Mouse (Mus musculus): ENCODE data around the gene Hhat. TPM values are rescaled to one million over a fixed set of nuclear protein-coding genes. Genes with fewer than 3 reads are reported as not detected.

The Hhat gene
- total RNA-seq, 2 experiments from 2014 or later, result 0.80 to 8.0 TPM

GRCm38 (mm10) chr1:192786194-192786593 is 15.2 kb upstream of the Hhat start:
- ATAC-seq (replicated peaks; ENCODE audit: low FRiP score, low TSS enrichment, poor library complexity, severe bottlenecking), result no peak

DNA sequence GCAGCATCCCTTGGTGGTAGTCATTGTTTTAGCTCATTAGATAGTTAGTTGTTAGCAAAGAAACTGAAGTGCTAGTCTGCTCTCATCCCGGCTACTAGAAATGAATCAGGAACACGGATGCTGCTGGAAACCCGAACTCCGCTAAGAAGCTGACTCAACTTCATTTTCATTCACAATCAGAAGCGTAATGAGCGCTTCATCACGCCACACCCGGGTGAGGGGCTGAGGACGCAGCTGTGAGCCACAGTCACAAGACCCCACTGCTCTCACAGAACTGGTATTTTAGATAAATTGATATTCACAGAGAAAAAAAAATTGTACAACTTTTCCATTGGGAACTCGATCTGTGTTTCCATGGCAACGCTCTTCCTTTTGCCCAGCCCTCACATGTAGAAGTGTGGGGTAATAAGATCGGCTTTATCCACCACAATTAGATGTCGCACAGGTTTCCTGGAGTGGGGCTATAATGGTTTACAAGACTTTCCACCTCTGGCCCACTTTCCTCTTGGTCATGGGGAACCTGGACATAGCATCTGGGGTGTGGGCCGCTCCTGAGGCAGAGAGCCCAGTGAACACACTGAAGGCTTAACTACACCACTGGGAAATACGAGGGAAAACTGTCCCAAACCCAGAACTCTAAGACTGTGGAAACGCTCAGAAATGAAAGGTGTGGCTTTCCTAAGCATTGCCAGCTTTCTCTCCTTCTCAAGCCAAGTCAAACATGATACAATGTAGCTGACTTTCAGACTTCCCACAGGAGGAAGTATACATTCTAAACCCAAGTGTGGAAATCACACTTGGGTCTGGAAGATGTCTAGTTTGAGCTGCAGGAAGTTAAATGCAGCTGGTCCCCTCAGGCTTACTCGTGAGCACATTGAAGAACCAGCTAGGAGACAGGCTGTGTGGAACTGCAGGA is 14.3 kb upstream of the Hhat start:
- ATAC-seq (replicated peaks; ENCODE audit: low FRiP score, low TSS enrichment, poor library complexity, severe bottlenecking), result no peak

DNA sequence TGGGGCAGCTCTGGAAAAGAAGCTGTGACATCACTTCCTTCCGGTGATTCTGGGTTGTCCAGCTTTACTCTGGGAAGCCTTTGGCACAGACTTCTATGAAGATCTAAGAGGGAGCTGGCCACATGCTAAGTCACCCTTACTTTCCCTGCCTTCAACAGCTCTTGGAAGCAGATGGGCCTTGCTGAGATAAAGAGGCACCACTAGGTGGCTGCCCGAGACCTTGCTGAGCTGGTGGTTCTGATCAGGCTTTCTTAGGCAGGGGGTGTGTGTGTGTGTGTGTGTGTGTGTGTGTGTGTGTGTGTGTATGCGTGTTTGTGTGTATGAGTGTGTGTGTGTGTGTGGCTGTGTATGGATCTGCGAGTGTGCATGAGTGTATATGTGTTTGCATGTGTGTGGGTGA is 13.4 kb upstream of the Hhat start:
- peak; percentile 79 for ATAC-seq (replicated peaks; ENCODE audit: low FRiP score, low TSS enrichment, poor library complexity, severe bottlenecking)

- no peak for ATAC-seq (replicated peaks; ENCODE audit: low FRiP score, low TSS enrichment, poor library complexity, severe bottlenecking)
Measured at GRCm38 (mm10) chr1:192781256-192781655, 10.2 kb upstream of the Hhat start.

GRCm38 (mm10) chr1:192778869-192779514 is 8.0 kb upstream of the Hhat start:
- peak; percentile 42; the same call in 1 of the 2 replicates for ATAC-seq (replicated peaks; ENCODE audit: low FRiP score, low TSS enrichment, poor library complexity, severe bottlenecking)

GRCm38 (mm10) chr1:192778206-192778605 is 7.2 kb upstream of the Hhat start:
- ATAC-seq (replicated peaks; ENCODE audit: low FRiP score, low TSS enrichment, poor library complexity, severe bottlenecking), result no peak

- peak; percentile 48 for ATAC-seq (replicated peaks; ENCODE audit: low FRiP score, low TSS enrichment, poor library complexity, severe bottlenecking)
Measured at GRCm38 (mm10) chr1:192770130-192770494, 911 bp downstream of the Hhat start.

DNA sequence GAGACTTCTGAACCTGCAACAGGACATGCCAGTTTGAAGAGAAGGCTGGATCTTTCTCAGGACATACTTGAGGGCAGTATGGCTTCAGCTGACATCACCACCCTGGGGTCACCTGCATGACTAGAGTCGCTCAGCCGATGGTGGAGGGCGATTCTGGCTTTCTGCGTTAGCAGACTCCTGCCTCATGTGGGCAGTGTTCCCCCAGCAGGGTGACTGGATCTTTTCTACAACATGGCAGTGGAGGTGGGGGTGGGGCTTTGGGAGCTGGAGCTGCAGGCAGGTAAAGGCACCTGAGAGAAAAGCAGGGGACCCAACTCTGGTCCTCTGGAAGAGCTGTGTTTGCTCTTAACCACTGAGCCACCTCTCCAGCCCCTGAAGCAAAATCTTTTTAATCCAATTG is 5.5 kb downstream of the Hhat start:
- ATAC-seq (replicated peaks; ENCODE audit: low FRiP score, low TSS enrichment, poor library complexity, severe bottlenecking), result no peak

DNA sequence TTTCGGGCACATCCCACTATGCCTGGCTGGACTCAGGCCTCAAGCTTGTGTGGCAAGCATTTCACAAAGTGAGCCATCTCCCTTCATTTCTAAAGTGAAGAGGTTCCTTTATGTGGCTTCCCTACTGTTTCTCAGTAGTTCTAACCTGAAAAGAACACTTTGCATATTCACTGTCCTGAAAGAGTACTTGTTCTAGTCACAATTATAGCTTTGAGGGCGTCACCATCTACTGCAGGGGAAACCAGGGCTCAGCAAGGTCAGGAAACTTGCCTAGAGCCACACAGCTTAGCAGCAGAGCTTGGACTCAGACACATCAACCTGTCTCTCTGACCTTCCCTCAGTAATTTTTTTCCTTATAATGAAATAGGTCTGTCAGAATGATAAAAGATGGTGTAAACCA is 6.5 kb downstream of the Hhat start:
- no peak for ATAC-seq (replicated peaks; ENCODE audit: low FRiP score, low TSS enrichment, poor library complexity, severe bottlenecking)

GRCm38 (mm10) chr1:192762946-192763933 is 7.8 kb downstream of the Hhat start:
- no peak for ATAC-seq (replicated peaks; ENCODE audit: low FRiP score, low TSS enrichment, poor library complexity, severe bottlenecking)

- ATAC-seq (replicated peaks; ENCODE audit: low FRiP score, low TSS enrichment, poor library complexity, severe bottlenecking), result no peak
Measured at GRCm38 (mm10) chr1:192756674-192757073, 14.3 kb downstream of the Hhat start.

GRCm38 (mm10) chr1:192755685-192756606 is 15.1 kb downstream of the Hhat start:
- ATAC-seq (replicated peaks; ENCODE audit: low FRiP score, low TSS enrichment, poor library complexity, severe bottlenecking), result no peak

DNA sequence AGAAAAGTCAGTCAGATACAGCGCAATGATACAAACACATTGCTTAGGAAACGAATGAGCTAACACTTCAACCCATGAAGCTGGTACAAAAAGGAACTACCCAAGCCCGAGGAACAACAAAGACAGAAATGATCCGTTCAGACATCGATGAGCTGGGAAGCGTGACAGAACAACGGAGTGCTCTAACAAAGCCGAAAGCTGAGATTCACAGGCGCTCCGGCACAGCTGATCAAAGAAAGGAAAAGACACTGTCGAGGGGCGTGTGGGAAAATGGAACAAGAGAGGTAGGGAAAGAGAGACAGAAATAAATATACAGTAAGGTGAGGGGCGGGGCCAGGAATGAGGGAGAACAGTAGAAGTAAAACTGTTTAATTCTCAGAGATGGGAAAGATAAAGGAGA is 15.8 kb downstream of the Hhat start:
- no peak for ATAC-seq (replicated peaks; ENCODE audit: low FRiP score, low TSS enrichment, poor library complexity, severe bottlenecking)

GRCm38 (mm10) chr1:192754268-192754667 is 16.8 kb downstream of the Hhat start:
- ATAC-seq (replicated peaks; ENCODE audit: low FRiP score, low TSS enrichment, poor library complexity, severe bottlenecking), result no peak

DNA sequence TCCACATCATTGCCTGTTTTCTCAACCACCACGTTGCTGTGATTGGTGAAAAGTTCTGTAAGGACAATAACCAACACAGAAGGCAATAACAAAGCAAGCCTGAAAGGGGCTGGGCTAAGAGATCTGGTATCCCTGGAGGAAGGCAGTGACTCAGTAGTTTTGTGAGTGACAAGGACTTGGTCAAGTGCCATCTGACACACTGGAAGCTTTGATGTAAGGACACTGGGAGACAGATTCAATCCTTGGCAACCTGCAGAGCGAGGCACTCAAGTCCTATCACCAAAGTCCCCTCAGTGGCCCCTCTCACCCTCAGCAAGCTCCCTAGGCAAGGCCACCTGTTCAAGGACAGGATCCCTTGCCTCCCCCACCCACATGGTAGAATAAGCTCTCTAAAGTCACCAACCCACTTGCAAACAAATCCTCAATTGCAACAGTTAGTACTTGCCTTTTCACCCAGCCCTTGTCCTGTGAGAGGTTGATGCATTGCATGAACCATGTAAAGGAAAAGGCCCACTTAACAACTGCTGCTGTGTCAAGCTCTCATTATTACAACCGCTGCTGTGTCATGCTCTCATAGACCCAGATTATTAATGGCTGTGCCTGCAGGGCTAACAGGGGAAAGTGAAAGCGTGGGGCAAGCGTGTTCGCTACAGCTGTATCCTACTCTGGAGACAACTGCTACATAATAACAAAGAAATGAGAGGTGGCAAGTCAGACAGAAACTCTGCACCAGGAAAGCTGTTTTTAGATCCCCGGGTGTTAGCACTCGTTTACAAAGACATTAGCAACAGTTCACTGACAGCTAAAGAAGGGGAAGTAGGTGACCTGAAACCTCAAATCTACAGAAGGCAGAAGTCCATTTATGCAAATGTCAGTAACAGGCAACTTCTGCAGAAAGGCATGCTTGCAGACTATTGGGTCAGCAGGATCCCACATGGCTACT is 18.1 kb downstream of the Hhat start:
- peak; percentile 73 for ATAC-seq (replicated peaks; ENCODE audit: low FRiP score, low TSS enrichment, poor library complexity, severe bottlenecking)

DNA sequence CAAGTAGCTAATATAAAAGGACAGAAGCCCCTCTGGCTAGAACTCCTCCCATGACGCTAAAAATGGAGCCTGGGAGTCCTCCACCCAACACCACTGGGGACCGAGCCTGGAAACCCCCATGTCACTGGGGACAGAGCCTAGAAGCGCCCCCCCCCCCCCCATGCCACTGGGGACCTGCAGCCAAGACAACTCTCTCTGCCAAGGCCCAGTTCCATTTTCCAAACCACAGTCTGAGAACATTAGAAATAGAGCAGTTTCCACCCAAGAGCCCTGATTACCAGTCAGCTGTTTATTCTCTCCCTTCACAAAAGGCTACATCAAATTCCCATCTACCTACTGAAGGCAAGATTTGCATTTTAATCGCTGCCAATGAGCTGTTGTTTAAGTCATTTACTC is 21.0 kb downstream of the Hhat start:
- no peak for ATAC-seq (replicated peaks; ENCODE audit: low FRiP score, low TSS enrichment, poor library complexity, severe bottlenecking)

DNA sequence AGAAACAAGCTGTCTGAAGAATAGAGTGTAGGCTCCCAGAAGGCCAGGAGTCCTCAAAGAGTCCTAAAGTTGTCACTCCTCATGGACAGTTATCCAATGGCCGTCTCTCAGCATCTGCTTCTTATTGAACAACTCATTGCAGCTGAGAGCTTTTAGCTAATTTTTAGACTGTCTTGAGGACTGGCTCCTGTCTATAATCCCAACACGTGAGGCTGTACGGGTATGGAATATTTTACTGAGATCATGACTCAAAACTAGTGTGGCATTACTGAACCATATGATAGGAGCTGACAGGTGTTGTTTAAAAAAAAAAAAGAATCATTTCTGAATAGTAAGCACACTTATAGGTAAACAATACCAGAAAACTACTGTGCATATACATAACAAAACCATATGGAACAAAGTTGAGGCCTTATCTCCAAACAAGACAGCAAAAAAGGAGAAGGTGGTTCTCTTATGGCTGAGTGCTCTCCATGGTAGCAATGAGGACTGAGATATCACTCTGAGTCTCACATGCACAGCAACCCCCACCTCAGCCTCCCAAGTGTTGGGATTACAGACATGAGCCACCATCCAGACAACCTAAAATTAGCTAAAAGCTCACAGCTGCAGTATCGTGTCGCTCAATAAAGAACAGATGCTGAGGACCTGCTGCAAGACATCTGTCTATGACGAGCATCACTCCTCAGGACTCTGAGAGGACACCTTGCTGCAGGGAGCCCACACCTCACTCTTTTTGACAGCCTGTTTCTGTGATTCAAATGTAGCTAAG is 21.6 kb downstream of the Hhat start:
- no peak for ATAC-seq (replicated peaks; ENCODE audit: low FRiP score, low TSS enrichment, poor library complexity, severe bottlenecking)
